Mouse (Mus musculus) cerebellum, postnatal 25 days (tissue): Measurements from ENCODE around the gene Ciart.
"Not testable (repeated sequence)": the region's sequence is repeated elsewhere in the genome, so short reads cannot be mapped to it uniquely, and the experiment has no call there.

Experiments
- DNase-seq, 2 experiments: peaks; one replicate each; pipeline ENCODE4 v3.0.0; 2021; ENCODE audit warnings: mixed read lengths in 2 of 2

The Ciart gene

DNA sequence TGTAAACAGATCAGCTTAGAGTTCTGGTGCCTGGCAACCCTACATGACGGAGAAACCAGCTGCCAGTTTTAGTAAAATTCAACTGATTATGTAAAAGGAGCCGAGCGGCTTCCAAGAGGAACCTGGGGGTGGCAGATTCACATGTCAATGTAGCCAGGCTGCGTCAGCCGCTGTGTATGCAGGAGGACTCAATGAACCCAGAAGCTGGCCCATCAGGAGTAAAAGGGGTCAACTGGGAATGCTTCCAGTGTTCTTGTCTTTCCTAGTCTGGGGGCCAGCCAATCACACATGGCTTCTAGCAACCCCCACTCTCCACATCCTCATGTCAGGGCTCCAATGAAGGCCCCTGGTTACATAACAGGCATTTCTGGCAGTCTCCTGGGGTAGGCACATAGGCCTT lies 17.0 kb downstream of the Ciart start:
- peak in 1 of 2 experiments; percentile 16 for DNase-seq

DNA sequence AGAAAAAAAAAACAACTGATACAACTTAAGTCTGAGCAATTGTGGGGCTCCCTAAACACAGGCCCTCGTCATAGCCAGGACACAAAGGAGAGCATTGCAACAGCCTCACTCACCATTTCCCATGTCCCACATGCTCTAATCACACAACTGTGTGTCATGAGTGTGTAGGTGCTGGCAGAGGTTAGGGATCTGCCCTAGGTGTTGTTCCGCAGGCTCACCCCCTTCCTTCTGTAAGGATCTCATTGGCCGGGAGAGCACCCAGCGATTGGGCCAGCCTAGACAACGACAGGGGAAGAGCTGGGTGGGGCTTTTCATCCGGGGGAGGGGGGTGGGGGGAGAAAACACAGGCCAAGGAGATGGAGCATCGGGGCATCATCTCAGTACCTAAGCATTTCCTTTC lies 18.5 kb downstream of the Ciart start:
- no peak for DNase-seq

DNA sequence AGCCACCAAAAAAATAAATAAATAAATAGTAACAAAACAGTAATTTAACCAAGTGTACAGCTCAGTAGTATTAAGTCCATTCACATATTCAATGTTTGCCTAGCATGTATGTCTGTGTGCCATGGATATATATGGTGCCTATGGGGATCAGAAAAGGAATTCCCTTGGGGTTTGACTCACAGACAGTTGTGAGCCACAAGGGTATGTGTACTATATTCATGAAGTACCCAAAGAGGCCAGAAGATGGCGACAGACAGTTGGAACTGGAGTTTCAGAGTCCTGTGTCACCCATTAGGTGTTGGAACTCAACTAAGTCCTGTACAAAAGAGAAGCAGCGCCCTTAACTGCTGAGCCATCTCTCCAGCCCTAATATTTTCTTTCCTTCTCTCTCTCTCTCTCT lies 20.3 kb downstream of the Ciart start:
- peak; percentile 29 to 68 for DNase-seq

DNA sequence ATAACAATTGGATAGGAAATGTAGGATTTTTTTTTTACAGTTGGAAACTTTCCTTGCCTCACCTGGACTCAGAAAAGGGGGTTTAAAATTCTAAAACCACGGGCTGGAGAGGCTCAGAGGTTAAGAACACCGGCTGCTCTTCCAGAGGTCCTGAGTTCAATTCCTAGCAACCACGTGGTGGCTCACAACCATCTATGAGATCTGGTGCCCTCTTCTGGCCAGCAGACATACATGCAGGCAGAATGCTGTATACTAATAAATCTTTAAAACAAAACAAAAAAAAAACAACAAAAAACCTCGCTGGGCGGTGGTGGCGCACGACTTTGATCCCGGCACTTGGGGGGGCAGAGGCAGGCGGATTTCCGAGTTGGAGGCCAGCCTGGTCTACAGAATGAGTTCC lies 20.8 kb downstream of the Ciart start:
- peak in 1 of 2 experiments; percentile 31 for DNase-seq

DNA sequence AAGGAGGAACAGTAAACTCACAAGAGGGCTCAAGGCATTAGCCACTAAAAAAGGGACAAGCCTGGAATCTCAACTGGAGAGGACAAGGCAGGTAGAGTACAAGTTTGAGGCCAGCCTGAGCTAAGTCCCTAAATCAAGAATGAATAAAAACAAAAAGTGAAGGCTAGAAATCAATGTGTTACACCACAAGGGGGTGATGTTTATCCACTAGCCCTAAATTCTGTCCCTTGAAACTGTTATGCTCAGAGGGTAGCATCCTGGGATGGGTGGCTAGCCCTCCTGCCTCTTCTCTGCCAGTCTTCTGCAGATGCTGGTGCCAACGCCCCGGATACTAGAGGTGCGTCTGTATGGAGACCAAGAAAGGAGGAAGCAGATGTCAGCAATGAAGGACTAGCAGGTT lies 21.7 kb downstream of the Ciart start:
- no peak for DNase-seq

DNA sequence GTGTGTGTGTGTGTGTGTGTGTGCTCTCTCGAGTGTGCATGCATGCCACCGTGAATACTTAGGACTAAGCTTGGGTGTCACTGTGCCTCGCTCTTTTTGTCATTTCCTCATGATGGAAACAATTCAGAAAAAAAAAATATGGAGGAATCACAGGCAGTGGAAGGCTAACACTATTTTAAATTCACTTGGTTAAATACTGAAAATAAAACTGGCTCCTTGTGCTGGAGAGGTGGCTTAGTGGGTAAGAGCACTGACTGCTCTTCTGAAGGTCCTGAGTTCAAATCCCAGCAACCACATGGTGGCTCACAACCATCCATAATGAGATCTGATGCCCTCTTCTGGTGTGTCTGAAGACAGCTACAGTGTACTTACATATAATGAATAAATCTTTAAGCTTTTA lies 23.8 kb downstream of the Ciart start:
- not testable (repeated sequence) for DNase-seq

DNA sequence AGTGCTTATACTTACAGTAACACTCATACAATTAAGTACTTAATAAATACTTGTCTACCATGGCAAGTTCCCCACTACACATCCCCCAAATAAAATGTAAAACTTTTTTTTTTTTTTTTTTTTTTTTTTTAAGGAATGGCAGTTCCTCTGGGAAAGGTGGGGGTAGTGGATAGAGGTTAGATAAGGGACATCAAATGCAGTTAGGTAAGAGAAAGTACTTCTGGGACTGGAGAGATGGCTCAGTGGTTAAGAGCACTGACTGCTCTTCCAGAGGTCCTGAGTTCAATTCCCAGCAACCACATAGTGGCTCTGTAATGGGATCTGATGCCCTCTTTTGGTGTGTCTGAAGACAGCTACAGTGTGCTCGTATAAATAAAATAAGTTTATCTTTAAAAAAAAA lies 25.0 kb downstream of the Ciart start:
- DNase-seq: not testable (repeated sequence)

DNA sequence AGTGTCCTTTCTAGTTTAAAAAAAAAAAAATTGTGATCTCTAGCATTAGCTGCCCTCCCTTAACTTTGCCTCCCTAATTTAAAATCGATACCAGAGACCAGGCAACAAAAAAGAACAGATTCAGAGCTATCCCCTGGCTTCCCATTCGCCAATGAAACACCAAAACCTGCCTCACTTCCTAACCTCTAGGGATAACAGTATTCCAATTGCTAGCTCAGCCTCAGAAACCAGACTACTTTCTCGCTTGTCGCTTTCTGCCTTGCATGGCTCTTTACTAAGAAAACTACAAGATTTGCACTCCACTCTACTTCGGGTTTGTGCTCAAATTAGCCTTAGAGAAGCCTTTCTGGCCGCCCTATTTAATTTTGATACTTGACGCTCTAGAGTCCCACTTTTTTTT lies 25.9 kb downstream of the Ciart start:
- no peak for DNase-seq

DNA sequence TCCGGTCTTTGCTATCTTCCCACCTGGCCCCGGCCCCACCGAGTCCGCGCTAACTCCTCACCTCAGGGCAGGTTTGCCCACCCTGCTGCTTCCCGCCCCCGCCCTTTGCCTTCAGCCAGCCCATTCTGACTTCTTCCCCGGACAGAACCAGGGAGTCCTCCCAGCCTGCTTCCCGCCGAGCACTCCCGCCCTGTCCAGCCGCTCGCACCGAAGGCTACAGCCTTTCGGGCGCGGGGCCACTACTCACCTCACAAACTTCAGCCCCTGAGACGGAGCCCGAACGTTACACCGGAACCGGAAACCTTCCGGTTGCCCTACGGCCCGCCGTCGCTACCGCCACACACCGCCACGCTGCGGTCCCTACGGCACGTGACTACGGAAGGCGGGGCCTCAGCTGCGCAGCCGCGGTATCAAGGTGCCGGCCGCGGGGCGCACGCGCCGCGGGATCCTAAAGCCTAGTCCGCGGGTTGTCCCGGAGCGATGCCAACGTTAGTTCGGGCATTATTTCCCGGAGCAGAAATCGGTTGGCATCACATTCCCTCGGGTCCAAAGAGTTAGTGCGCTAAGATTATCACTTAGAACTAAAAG lies 26.5 kb downstream of the Ciart start, which contains the start of gene Prpf3:
TSS of gene Prpf3 (minus strand) at position 384 of the 588 bp plus-strand sequence.
- DNase-seq: peak; percentile 94 to 96

DNA sequence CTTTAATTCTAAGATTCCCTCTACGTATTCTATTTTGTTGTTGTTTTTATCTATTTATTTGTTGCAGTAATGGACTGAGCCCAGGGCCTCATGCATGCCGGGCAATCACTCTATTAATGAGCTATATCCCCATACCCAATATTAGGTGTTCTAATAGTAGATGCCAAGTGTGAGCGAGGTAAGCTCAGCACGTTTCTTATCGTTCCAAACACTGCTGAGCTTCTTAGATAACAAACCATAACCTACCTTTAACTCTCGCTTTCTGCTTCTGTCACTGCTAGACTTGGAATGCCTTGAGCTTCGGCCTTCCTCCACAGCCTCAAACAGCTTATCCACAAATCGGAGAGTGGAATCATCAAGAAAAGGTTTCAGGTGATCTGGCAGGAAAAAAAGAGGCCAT lies 30.7 kb downstream of the Ciart start:
- DNase-seq: no peak

DNA sequence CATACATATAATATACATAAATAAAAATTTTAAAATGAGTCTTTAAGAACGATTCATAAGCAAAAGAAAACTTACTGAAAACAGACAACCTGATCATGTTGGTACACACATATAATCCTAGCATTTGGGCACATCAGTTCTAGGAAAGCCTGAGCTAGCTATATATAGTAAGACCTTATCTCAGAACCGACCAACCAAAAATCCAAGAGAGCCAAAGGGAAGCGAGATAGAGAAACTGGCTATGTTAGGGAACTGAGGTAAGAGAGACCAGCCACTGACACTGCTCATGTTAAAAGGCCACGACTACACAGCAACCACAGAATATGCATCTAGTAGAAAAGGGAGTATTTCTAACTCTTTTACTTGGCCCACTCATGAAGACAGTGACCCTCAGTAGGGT lies 31.4 kb downstream of the Ciart start:
- DNase-seq: no peak

DNA sequence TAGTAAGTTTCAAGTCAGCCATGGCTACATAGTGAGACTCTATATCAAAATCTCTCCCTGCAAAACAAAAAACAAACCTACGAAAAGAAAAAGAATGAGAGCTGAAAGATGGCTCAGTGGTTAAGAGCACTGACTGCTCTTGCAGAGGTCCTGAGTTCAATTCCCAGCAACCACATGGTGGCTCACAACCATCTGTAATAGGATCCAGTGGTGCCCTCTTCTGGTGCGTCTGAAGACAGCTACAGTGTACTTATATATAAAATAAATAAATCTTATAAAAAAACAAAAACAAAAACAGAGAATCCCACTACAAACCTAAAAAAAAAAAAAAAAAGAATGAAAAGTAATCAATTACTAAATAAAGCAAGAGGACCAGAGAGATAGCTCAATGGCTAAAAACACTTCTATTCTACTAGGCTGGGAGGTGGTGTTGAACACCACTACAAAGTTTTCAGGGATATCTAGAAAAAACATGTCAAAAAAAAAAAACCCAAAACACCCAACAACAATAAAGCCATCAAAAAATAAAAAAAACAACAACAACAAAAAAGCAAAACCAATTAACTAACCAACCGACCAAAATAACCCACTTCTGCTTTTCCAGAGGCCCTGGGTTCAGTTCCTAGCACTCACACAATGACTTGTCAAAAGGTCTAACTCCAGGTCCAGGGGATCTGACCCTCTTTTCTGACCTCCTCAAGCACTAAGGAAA lies 39.4 kb downstream of the Ciart start:
- no peak for DNase-seq

DNA sequence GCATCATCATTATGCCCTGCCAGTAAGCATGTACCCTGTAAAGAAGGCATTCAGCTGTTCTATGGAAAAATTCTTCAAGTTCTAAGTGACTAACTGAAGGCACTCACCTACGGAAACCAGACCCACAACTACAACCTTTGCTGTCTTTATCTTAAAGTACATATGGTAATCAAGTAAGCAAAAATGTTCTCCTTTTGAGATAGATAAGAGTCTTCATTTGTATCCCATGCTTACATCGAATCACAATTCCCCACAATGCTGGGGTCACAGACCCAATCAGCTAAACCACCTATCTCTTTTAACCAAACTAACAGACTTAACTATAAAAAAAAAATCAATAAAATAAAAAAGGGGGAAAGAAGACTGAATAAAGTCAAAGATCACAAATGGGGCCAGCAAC lies 42.8 kb downstream of the Ciart start:
- no peak for DNase-seq

DNA sequence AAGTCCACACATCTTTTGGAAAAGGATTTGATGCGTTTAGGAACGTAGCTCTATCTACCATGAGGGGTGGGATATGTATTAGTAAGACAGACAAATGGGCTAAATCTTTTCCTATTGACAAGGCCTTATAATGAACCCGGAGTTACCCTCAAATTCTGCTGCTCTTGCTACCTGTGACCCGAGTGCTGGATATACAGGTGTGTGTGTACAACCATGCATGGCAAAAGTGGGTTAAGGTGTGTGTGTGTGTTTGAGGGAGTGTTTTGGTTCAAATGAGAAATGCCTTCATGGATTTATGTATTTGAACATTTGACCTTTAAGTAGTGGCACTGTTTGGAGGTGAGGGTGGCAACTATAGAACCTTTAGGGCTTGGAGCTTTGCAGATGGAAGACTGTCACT lies 53.0 kb downstream of the Ciart start:
- DNase-seq: no peak
